Mouse (Mus musculus): ENCODE measurements around the gene Gm49321. TPM values are rescaled to one million over a fixed set of nuclear protein-coding genes. Genes with fewer than 3 reads are reported as not detected.

Gm49321 gene
- total and polyA plus RNA-seq, 2 experiments = not detected

DNA sequence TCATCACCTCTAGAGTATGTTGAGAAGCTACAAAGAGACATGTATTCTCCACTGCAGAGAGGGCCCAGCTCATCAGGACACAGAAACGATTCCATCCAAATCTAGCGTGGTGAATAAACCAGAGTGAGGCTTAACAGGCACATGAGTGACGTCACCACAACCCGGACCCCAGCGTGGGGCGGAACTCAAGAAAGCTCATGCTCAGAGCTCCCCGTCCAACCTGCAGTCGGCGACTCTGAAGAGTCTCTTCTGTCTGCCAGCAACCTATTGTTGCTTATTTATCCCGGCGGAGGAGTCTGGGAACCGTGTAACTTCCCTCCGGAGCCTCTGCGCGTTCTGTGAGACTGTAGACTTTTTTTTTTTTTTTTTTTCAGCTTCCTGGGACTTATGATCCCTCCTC lies 15.4 kb downstream of the Gm49321 start:
- WGBS = 12% methylated on average over 15 of the region's 15 CpGs
- Histone ChIP-seq H3K36me3 (ENCODE audit: control insufficient read depth, insufficient read depth, low read length) (peaks cover under 1% of the 10 kb centered on the region; the same call in 1 of the 2 replicates), H3K4me3 (ENCODE audit: insufficient read depth, low read depth, low read length) (0 out of 2 replicates have a peak overlapping the region, but pooled peaks have one; percentile 3), H3K9ac (ENCODE audit: low read depth, low read length) (no peak overlapping the region), H3K27ac (replicated peaks; ENCODE audit: insufficient read depth, low read depth, low read length) (no peak overlapping the region), H3K79me2 (ENCODE audit: control insufficient read depth, insufficient read depth, low read length) (no peaks in the 10 kb centered on the region), H3K27me3 (ENCODE audit: control insufficient read depth, insufficient read depth, low read length) (no peaks in the 10 kb centered on the region), H3K4me1 (ENCODE audit: control insufficient read depth, insufficient read depth, low read length) (peaks cover 4% of the 10 kb centered on the region; the same call in 1 of the 2 replicates)
- TF ChIP-seq CTCF (IDR thresholded peaks at IDR 0.05; ENCODE audit: low read depth, low read length) = no peak
- TF ChIP-seq POLR2A (IDR thresholded peaks at IDR 0.05; ENCODE audit: extremely low read depth, insufficient read depth, low read length) = no peak
- DNase-seq (ENCODE audit: extremely low read depth, low read depth, low spot score) = no peak

DNA sequence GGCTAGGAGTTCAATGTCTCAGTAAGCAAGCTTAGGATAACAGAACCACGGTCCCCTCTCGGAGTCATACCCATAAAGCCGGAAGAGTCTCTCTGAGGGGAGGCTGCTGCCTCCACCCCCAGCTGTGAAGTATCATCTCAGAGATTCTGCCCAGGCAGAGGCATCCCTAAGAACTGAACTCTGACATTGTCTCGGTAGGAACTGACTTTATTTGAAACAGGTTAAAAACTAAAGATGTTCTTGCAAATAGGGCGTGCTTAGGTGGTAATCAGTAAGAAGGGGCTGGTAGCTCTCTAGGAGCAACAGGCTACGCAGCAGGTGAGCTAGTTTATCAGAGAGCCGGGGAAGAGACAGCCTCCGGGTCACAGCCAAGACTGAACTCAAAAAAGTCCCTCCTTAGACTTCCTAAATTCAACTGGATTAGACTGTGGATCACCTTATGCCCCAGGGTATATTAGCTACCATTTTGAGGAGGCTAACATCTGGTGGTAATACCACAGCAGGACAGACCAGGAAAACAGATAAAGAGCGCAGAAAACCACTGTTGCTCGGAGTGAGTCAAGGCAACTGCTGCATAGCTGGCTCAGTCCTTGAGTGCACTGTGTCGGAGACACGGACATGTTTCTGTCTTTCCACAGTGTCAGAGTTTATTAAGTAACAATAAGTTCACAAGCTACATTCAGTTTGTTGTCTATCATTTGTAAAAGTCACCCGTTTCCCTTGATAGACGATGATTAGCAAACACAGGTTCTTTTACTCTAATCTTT lies 16.1 kb downstream of the Gm49321 start:
- H3K27me3 ChIP-seq (ENCODE audit: control insufficient read depth, insufficient read depth, low read length) = no peaks in the 10 kb centered on the region
- H3K9ac ChIP-seq (ENCODE audit: low read depth, low read length) = no peak overlapping the region
- peaks cover 4% of the 10 kb centered on the region; the same call in 1 of the 2 replicates for H3K4me1 ChIP-seq (ENCODE audit: control insufficient read depth, insufficient read depth, low read length)
- H3K79me2 ChIP-seq (ENCODE audit: control insufficient read depth, insufficient read depth, low read length) = no peaks in the 10 kb centered on the region
- H3K36me3 ChIP-seq (ENCODE audit: control insufficient read depth, insufficient read depth, low read length) = no peaks in the 10 kb centered on the region; the same call in 1 of the 2 replicates
- WGBS = 58% methylated on average over 14 of the region's 14 CpGs
- no peak overlapping the region for H3K27ac ChIP-seq (replicated peaks; ENCODE audit: insufficient read depth, low read depth, low read length)
- TF ChIP-seq POLR2A (IDR thresholded peaks at IDR 0.05; ENCODE audit: extremely low read depth, insufficient read depth, low read length) (no peak), CTCF (IDR thresholded peaks at IDR 0.05; ENCODE audit: low read depth, low read length) (no peak)
- DNase-seq (ENCODE audit: extremely low read depth, low read depth, low spot score) = no peak
- no peak overlapping the region for H3K4me3 ChIP-seq (ENCODE audit: insufficient read depth, low read depth, low read length)

DNA sequence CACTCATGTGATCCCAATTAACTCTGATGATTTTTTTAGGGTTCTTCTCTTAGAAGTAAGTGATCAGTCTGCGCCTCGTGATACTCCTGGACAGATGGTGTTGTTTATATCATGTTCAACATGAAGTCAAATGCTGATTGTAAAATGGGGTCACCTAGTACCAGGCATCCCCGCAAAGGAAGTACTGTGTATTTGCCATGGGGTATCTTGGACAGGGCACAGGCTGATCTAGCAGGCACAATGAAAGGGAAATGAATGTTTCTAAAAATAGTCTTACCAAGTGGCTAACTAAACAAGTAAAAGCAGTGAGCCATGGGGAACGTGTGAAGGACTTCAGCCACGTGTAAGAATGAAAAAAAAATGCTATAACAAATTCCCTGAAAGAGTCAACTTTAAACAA lies 17.3 kb downstream of the Gm49321 start:
- no peak for DNase-seq (ENCODE audit: extremely low read depth, low read depth, low spot score)
- 80% methylated on average over 5 of the region's 5 CpGs for WGBS
- H3K36me3 ChIP-seq (ENCODE audit: control insufficient read depth, insufficient read depth, low read length) = no peaks in the 10 kb centered on the region
- peaks cover 2% of the 10 kb centered on the region; the same call in 1 of the 2 replicates for H3K4me1 ChIP-seq (ENCODE audit: control insufficient read depth, insufficient read depth, low read length)
- H3K27me3 ChIP-seq (ENCODE audit: control insufficient read depth, insufficient read depth, low read length) = no peaks in the 10 kb centered on the region
- H3K27ac ChIP-seq (replicated peaks; ENCODE audit: insufficient read depth, low read depth, low read length) = no peak overlapping the region
- H3K4me3 ChIP-seq (ENCODE audit: insufficient read depth, low read depth, low read length) = no peak overlapping the region
- H3K9ac ChIP-seq (ENCODE audit: low read depth, low read length) = no peak overlapping the region
- TF ChIP-seq POLR2A (IDR thresholded peaks at IDR 0.05; ENCODE audit: extremely low read depth, insufficient read depth, low read length) (no peak), CTCF (IDR thresholded peaks at IDR 0.05; ENCODE audit: low read depth, low read length) (no peak)
- no peaks in the 10 kb centered on the region for H3K79me2 ChIP-seq (ENCODE audit: control insufficient read depth, insufficient read depth, low read length)

DNA sequence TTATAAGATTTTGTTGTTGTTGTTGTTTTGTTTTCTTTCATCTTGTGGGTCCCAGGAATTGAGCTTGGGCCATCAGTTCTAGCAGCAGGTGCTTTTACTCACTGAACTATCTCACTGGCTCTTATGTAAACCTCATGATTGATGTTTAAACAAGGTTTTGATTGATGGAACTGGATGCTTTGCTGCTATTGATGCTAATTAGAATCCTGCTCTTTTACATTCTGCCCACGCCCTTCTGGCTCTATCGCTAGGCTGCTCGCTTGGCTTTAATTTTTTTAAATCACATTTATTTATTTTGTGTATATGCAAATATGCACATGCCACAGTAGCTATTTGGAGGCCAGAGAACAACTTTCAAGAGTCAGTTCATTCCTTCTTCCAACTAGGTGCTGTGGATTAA lies 20.2 kb downstream of the Gm49321 start:
- no peak overlapping the region for H3K27ac ChIP-seq (replicated peaks; ENCODE audit: insufficient read depth, low read depth, low read length)
- no peak overlapping the region for H3K9ac ChIP-seq (ENCODE audit: low read depth, low read length)
- WGBS = 90% methylated on average over 3 of the region's 3 CpGs
- no peaks in the 10 kb centered on the region for H3K36me3 ChIP-seq (ENCODE audit: control insufficient read depth, insufficient read depth, low read length)
- TF ChIP-seq POLR2A (IDR thresholded peaks at IDR 0.05; ENCODE audit: extremely low read depth, insufficient read depth, low read length) = no peak
- no peak for TF ChIP-seq CTCF (IDR thresholded peaks at IDR 0.05; ENCODE audit: low read depth, low read length)
- H3K4me3 ChIP-seq (ENCODE audit: insufficient read depth, low read depth, low read length) = no peak overlapping the region
- no peak for DNase-seq (ENCODE audit: extremely low read depth, low read depth, low spot score)
- H3K4me1 ChIP-seq (ENCODE audit: control insufficient read depth, insufficient read depth, low read length) = peaks cover 2% of the 10 kb centered on the region; the same call in 1 of the 2 replicates
- no peaks in the 10 kb centered on the region for H3K27me3 ChIP-seq (ENCODE audit: control insufficient read depth, insufficient read depth, low read length)
- no peaks in the 10 kb centered on the region for H3K79me2 ChIP-seq (ENCODE audit: control insufficient read depth, insufficient read depth, low read length)

DNA sequence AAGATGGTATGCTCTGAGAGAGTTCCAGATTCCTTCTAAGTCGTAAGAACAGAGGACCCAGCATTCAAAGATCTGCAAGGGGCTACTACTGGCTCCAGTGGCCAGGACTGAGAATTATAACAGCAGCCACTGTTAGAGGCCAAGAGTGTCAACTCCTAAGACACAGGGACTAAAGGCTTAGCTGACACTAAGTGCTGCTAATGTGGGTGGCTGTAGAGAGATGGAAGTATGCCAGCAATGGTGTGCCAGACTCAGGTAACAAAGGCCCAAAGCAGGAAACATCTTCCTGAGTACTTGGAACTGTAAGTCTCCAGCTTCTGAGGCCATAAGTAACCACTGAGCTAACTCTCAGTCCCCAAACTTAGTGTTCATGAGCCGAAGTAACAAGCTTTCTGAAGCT lies 21.4 kb downstream of the Gm49321 start:
- TF ChIP-seq POLR2A (IDR thresholded peaks at IDR 0.05; ENCODE audit: extremely low read depth, insufficient read depth, low read length) (no peak), CTCF (IDR thresholded peaks at IDR 0.05; ENCODE audit: low read depth, low read length) (no peak)
- H3K27me3 ChIP-seq (ENCODE audit: control insufficient read depth, insufficient read depth, low read length) = no peaks in the 10 kb centered on the region
- 90% methylated on average over 2 of the region's 2 CpGs for WGBS
- H3K36me3 ChIP-seq (ENCODE audit: control insufficient read depth, insufficient read depth, low read length) = no peaks in the 10 kb centered on the region
- H3K79me2 ChIP-seq (ENCODE audit: control insufficient read depth, insufficient read depth, low read length) = no peaks in the 10 kb centered on the region
- H3K4me3 ChIP-seq (ENCODE audit: insufficient read depth, low read depth, low read length) = no peak overlapping the region
- DNase-seq (ENCODE audit: extremely low read depth, low read depth, low spot score) = no peak
- H3K27ac ChIP-seq (replicated peaks; ENCODE audit: insufficient read depth, low read depth, low read length) = no peak overlapping the region
- H3K4me1 ChIP-seq (ENCODE audit: control insufficient read depth, insufficient read depth, low read length) = no peaks in the 10 kb centered on the region
- no peak overlapping the region for H3K9ac ChIP-seq (ENCODE audit: low read depth, low read length)
